Mouse (Mus musculus): Measurements from ENCODE around the gene Prl2c5. TPM values are rescaled to one million over a fixed set of nuclear protein-coding genes. Genes with fewer than 3 reads are reported as not detected.
A peak's percentile ranks its signal among the peaks of the same experiment; 100 is the strongest.
"Not testable (repeated sequence)": the region's sequence is repeated elsewhere in the genome, so short reads cannot be mapped to it uniquely, and the experiment has no call there.

Prl2c5 gene
- not detected for total RNA-seq (2022)

DNA sequence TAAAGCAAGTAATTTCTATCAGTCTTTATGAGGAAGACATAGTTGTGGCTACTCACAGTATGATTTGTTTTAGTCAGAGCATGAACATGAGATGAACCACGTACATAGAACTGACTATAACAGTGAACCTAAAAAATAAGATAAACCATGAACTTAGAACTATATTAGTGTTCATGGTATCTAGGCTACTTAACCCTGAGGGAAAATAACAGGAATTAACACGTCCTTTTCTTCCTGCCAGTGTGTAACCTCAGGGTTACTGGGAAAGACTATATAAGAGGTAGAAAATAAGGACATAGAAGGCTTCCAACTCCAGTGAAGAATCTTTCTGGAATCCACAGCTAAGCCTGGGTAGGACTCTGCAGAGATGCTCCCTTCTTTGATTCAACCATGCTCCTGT, at the start of gene Prl2c5:
Gene Prl2c5 (plus strand): TSS at position 301 of the 400 bp plus-strand sequence.
- DNase-seq (ENCODE audit: low spot score in 2 of 2), result not testable (repeated sequence)

DNA sequence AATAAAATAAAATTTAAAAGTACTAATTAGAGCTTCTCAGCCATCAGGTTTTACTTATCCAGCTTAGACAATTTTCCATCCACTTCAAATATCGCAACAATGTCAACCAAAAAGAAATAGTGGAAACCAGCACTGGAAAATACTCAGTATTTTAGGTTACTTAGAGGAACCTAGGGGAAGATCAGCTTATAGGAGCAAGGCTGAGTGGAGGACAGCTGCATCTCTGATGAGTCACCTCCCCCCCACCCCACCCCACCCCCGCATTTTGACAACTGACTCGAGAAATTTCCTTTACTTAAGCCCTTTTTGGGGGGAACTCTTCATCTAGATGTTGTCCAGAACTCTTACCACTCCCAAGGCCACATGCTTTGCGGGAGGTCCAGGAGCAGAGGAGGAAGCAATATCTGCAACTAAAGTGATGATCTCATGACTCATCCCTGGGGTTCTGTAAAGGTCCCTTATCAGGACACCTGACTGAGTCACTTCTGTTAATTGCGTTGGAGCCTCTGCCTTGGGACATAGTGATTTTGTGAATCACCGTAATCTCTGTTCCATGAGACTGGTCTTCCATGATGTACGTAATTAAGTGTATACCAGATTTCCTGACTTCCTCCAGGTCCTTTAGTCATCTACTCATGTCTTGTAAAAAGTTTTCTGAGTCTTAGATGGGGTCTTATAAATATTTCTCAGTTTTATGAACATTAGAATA, 19.6 kb upstream of the Prl2c5 start:
- DNase-seq (ENCODE audit: low spot score in 2 of 2), result not testable (repeated sequence)

DNA sequence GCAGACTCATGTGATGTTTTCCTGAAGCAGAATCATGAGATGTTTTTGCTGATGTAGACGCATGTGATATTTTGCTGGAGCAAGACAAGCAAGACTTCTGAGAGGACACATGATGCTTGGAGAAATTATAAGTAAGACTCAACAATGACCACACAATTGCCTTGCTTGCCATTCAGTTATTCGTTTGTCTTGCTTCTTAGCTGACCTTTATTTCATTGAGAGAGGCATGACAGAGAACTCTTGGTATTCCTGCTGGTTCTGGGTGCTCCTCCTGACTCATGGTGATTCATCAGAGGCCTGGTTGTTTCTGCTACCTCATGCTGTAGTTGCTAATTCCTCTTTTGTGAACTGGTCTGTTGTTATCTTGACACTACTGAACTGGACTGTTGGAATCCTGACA, 13.9 kb upstream of the Prl2c5 start:
- DNase-seq (ENCODE audit: low spot score in 2 of 2), result not testable (repeated sequence)

DNA sequence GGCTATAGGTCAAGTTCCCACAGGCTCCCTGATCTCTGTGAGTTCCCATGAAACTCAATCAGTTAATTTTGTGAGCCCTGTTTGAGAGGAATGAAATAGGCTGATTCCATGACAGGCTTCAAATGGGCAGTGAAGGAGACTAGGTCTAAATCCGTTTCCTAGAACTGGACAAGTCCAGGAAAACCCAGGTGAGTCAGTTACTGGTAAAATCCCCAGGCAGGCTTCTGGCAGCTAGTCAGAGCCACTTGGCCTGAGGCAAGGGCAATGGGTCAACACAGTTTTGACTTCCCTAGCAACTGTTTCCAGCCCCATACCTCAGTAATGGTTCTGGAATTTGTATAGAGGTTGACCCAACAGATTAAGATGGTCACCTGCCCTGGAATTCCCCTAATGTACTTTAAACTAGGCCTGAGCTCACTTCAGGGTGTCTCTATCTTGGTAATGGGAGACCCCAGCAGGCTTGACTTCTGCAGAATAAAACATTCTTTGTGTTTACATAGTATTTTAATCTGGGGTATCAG, 8.8 kb upstream of the Prl2c5 start:
- not testable (repeated sequence) for DNase-seq (ENCODE audit: low spot score in 2 of 2)

DNA sequence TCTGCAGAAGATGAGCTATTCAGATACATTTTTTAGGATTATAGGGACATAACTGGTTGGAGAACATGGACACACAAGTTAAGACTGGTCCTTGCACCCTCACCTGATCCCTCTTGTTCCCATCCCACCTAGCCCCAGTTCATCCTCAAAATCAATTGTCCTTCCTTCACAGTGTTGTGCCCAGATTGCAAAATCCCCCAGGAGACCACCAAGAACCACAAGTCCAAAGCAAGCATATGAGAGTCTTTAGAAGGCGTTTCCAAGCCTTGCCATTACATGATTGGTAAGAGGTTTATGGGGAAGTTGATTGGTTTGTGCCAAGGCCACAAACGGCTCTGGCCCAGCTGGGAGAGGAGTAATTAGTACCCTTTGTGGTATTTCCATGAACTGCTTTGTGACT, 6.8 kb upstream of the Prl2c5 start:
- not testable (repeated sequence) for DNase-seq (ENCODE audit: low spot score in 2 of 2)

DNA sequence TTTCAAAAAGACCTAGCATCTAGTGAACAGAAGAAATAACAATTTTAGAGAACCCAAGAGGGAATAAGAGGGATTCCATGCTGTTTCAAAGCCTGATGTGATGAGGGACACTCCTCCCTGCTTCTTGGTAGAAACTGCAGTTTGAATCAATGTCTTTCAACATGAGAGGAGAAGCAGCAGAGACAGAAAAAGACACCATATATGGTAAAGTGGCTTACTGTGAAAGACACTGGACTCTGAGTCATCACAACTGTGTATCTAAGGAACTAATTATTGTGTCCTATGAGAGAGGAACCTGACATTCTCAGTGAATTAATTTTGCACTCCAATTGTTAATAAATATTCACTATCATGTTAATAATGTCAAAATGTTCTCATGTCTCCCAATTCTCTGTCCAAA, 28.7 kb downstream of the Prl2c5 start:
- not testable (repeated sequence) for DNase-seq (ENCODE audit: low spot score in 2 of 2)

DNA sequence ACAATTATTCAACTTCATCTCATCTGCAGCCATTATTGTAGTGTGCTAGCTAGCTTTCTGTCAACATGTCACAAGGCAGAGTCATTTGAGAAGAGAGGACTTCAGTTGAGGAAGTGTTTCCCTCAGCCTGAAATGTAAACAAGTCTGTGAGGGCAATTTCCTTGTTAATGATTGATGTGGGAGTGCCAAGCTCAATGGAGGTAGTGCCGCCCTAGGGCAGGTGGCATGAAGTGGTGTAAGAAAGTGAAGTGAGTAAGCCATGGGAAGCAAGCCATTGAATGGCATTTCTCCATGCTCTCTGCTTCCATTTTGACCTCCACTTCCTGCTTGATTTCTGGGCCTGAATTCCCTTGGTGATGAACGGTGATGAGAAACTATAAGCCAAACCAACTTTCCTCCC, 33.8 kb downstream of the Prl2c5 start:
- DNase-seq (ENCODE audit: low spot score in 2 of 2), result not testable (repeated sequence)

DNA sequence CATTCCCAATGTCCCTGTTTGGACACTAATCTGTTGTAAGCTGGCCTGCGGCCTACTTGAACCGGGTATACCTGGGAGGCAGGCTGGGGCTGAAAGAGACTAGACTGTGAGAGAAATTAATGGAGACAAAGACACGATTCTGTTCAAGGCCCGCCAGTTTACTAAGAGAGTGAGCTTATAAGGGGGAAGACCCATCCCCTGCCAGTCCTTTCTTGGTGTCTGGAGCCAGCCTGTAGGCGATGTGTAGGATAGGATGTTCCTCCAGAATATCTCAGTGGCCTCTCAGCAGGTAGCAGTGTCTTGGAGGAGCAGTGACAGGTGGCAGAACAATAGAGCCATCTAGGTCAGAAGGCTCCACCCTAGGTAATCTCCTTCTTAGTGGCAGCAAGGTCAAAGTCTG, 37.7 kb downstream of the Prl2c5 start:
- not testable (repeated sequence) for DNase-seq (ENCODE audit: low spot score in 2 of 2)

DNA sequence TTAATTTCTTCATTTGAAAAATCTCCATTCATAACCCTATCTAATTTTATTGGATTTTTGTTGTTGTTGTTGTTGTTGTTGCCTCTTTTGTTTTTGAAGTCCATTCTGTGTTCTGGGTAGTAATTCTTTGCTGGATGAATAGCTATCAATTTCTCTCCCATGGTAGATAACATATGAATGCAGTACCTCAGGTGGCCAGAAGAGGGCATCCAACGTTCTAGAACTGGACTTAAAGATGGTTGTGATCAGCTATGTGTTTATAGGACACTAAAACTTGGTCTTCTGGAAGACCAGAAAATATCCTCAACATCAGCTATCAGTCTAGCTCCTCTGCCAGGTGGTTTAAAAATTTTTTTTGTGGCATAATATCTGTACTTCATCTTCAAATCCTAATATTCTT, 54.9 kb downstream of the Prl2c5 start:
- DNase-seq (ENCODE audit: low spot score in 2 of 2), result peak; percentile 6 to 60

Other genes with a start within 250 kb of the Prl2c5 start
- gene Prl2c2, start 177.3 kb upstream of the Prl2c5 start, total RNA-seq (2022), result not detected
- 10 to 100 TPM; 27.6 to 36.6 (median 31.1) TPM for gene Gpr137b, start 211.3 kb downstream of the Prl2c5 start, total RNA-seq (2022)

All from layer of hippocampus, adult 8-10 months (tissue).